Mouse (Mus musculus) spleen, postnatal 10 days (tissue): Measurements from ENCODE around the gene H2-Eb1.

ENCODE experiments used
- DNase-seq, 2 experiments: peaks; one replicate each; pipeline ENCODE4 v3.0.0; 2021 to 2022; ENCODE audit warnings: low spot score in 2 of 2

The H2-Eb1 gene

DNA sequence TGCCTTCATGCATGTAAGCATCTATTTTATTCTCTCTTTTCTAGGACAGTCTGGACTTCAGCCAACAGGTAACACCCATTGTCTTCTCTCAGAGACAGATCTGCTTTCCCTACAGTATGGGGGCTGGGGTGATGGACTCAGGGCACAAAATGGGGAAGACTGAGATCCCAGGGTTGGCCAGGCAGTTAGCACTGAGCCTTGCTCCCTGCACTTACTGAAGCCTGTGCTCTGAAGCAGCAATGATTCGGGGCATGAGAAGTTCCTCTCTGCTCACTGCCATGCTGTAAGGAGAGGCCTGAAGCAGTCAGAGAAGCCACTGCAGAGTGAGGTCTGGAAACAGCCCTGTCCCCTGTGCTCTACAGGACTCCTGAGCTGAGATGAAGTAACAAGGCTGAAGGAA, 9.8 kb downstream of the H2-Eb1 start:
- DNase-seq: no peak

DNA sequence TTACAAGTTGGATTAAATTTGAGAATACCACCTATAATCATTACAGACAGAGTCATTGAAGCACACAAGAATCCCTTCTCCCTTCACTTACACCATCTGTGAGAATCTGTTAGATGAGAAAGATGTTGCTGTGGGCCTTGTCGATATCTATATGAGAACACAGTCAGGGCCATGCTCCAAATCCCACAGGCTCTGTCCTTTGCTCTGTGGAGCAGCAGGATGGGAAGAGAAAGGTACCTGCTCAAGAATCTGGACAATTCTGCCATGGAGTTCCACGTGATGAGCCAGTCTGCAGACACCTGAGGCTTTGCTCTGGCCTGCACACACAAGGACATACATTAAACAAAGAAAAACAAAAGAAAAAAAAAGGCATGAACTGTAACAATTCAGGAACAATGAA, 11.0 kb downstream of the H2-Eb1 start:
- DNase-seq: no peak

DNA sequence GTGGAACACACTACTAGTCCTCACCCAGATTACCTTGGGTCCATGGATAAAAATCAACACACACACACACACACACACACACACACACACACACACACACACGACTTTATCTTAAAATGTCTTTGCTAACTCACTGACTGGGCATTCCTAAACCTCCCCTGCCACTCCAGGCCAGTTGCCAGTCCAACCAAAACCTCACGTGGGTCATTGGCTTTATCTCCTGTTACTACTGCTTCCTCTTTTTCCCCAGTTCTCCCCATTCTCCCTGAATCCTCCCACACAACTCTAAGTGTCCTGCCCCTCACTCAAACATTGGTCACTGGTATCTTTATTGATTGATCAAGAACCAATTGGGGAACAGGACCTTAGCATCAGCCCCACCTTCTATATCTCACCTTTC, 11.6 kb downstream of the H2-Eb1 start:
- DNase-seq: no peak

DNA sequence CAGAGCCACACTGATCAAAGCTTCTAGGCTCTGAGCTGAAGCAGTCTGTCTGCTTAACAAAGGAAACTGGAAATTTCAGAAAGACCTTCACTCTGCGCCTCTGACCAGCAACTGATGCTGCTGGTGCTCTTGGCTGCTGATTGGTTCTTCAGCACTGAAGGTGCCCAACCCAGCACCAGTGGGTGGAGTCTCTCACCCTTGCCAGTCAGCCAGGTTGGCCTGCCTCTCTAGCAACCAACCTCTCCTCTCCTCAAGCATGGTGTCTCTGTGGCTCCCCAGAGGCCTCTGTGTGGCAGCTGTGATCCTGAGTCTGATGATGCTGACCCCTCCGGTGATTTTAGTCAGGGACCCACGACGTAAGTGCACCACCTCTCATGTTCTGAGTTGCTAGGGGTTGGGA, 19.8 kb downstream of the H2-Eb1 start, which contains the start of gene H2-Eb2:
H2-Eb2 (plus strand) TSS at position 230 of the 400 bp plus-strand sequence.
- peak in 1 of 2 experiments; percentile 75 for DNase-seq

DNA sequence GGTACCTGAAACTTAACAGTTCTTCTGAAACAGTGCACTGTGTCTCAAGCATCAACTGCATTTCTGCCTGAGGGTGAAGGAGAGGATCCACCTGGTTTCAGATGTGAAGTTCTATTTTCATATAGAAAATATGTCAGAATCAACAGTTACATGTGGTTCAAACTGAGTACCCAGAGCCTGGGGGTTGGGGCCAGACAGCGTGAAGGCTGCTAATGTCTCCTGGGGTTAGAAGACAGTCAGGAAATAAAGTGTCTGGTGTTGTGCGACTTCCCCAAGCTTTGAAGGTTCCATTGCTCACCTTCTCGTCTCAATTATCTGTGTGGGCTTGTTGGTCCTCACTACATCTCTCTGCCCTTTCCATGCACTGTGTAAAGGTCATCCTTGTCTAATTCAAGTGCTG, 20.7 kb downstream of the H2-Eb1 start:
- no peak for DNase-seq

DNA sequence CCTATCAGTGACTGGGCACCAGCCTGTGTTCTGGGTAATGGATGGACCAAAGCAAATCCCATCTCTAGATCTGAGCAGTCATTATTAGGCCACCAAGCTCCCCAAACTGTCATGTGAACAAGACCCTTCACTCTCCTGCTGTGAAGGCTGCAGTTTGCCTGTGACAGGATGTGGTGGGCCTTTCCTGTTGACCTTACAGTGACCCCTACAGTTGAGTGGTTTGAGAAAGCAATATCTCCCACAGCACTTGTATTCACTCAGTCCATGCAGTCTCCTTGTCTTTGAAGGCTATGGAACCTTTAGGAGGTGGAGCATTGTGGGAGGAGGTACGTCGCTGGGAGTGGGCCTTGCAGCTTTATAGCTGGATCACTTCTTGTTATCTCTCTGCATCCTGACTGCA, 24.1 kb downstream of the H2-Eb1 start:
- no peak for DNase-seq

DNA sequence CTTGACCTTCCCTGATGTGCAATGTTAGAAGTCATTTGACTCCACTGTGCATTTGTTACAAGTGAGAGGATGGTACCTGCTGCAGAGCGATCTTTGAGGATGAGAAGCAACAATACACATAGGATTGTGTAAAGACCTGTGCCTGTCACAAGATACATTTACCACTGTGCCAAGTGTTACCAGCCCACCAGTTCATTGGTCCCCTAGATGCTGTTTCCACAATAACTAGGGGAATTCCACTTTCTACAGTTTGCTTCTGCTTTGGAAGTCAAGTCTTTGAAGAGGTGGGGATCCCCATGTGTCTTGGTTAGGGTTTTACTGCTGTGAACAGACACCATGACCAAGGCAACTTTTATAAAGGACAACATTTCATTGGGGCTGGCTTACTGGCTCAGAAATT, 25.5 kb downstream of the H2-Eb1 start:
- no peak for DNase-seq

DNA sequence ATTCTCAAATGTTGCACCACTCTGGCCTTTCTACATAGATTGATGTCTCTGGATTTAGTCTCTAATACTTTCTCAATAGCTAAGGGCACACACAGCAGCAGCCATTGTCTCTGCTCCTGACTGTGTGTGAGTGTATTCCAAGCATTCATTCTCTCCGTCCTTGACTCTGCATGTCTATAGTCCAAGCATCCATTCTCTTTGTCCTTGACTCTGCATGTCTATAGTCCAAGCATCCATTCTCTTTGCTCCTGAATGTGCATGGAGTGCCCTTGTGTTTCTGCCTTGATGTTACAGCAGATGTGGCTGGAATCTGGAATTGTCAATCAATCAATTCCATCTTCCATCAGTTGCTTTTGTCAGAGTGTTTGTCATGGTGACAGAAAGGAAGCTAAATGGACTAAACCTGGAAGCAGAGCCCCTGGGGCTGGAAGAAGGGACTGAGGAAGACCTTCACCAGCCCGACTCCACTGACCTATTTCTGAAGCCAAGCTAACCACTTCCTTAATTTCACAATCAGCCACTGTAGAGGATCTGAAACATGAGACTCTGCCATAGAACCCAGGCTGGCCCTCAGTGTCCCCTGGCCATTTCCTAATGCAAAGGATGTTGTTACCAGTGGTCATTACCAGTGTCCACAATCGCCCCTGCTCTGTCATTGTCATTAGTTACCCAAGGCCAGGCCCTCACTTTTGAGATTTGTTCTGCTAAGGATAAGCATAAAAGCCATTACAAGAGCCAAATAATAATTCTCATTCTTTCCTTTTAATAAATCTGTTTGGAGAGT, 35.1 kb downstream of the H2-Eb1 start:
- DNase-seq: no peak

DNA sequence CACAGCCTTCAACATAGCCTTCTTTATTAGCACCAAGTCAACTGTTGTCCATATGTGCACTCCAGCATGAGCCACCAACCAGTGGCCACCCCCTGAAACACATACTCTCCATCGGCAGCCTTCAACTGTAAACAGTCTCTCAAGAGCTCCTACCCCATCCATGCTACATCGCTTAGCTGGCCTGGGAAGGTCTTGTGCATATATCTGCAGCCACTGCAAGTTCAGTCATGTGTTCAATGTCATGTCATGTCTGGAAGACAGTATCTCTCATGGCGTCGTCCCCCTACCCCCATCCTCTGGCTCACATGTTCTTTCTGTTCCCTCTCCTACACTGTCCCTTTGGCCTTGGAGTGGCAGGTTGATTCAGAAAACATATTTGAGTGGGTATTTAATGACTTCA, 39.2 kb downstream of the H2-Eb1 start:
- no peak for DNase-seq

DNA sequence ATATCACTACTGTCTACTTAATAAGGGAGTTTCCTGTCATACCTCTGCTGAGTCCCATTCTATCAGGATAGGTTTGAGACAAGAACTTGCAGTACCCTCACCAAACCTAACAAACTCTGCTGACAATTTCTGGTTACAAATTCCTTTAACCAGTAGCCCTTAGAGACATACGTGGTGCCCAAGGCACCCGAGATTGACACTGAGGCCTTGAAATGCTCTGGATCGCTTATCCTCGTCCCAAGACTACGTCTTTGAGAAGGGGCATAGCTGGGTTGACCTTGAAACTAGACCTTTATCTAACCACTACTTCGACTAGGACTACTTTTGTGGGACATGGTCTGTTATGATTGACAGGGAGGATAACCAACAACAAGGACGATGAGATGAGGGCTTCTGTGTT, 39.8 kb downstream of the H2-Eb1 start:
- DNase-seq: no peak

DNA sequence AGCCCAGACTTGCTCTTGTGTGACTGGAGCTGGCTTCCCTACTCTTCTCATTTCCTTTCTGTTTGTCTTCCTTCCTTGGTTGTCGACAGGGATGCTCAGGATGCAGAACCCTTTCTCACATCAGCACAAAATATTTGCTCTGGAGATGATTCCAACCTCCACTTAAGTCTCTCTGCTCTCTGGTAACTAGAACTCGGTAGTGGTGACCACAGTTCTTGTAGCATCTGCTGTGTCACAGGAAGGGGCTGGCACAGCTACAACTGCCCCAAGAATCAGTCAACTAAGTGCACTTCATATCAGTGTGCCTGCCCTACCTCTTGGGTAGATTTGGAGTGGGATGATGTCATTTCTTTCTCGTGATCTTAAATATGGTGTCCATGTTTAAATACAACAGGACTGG, 40.4 kb downstream of the H2-Eb1 start:
- DNase-seq: no peak

DNA sequence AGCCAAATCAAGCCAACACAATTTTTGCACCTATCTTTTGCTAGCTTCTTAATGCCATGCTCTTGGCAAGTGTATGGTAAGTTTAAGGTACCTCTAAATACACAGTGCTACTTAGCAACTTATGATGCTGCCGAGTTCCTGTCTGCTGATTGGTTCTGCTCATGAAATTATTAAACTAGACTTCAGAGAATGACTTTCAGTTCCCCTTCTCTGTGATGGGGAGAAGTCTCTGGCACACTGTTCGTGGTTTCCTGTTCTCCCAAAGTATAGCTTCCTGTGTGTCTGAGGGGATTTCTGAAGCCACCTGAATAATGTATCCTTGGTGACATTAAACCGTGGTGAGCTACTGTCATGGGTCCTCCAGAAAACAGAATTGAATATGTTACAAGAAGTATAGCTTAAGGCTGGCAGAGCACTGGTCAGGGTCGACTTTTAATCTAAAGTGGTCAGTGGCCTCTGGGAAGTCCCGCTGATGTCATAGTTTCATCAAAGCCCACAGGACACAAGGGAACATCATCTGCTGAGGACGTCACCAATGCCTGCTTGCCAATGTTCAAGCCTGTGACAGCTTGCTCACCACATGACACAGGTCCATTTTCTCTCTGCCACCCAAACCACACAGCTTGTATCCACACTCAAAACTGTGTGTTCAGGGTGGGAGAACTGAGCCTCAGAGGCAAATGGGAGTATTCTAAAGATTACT, 42.1 kb downstream of the H2-Eb1 start:
- peak; percentile 51 to 81 for DNase-seq

DNA sequence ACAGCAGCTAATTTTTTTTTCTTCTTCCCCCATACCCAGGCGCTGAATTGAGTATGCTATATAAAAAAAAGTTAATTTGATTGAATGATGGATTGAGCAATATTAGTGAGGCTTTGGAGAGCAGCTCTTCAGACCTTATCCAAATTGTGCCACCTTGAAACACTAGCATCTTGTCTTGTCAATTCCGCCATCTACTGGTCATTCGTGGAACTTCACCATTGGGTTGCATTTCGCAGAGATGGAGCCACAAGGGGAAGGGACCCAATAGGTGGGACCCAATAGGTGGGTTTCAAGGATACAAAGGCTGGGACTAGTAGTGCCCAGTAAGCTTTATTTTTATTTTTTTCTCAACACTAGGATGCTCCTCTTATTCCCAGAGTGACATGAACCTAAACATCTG, 43.8 kb downstream of the H2-Eb1 start:
- DNase-seq: peak; percentile 76 to 87

DNA sequence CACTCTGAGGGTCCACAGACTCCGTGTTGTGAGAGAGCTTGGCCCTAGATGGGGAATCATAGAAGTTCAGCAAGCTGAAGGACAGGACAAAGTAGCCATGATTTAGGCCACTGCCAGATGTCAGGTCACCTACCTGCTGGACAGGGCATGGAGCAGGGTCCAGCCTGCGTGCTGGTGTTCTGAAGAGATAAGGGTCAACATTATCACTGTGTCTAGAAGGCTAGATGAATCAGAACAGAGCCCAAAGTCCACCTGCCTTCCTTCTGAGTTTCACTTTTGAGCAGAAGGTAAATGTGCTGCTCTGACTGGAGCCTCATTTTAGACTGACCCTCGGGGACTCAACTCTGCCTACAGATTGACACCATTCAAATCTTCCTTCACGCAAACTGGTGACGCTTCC, 48.9 kb downstream of the H2-Eb1 start, which contains the start of gene Btnl2:
Btnl2 (plus strand) TSS at position 284 of the 400 bp plus-strand sequence.
- DNase-seq: no peak

DNA sequence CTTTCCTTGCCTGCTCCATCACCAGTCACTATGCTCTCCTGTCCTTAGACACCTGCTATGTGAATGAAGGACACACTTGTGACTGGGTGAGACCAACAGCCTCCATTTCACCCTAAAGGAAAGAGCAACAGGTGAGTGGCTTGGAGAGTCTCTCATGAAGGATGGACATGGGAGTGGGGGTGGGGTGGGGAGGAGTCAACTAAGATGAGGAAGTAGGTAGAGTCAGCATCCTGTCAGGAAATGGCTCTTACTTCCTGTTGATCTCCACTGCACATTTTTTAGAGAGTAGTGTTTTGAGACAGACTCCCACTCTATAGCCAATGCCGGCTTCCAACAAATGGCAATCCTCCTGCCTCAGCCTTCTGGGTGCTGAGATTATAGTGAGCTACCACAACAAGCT, 49.3 kb downstream of the H2-Eb1 start:
- peak; percentile 28 to 73 for DNase-seq

DNA sequence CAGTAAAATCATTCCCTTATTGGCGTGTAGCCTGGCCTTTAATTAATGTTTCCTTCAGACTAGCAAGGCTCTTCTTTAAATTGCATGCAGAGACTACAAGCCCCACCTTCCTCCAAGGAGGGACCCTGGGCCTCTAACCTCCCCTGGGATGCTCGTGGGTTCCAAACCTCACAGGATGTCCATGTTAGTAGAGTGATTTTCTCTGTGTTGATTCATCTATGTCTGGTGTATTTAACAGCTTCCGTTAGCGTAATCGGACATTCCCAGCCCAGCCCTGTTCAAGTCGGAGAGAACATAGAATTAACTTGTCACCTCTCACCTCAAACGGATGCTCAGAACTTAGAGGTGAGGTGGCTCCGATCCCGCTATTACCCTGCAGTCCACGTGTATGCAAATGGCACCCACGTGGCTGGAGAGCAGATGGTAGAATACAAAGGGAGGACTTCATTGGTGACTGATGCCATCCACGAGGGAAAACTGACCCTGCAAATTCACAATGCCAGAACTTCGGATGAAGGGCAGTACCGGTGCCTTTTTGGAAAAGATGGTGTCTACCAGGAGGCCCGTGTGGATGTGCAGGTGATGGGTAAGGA, 57.4 kb downstream of the H2-Eb1 start:
- DNase-seq: no peak

DNA sequence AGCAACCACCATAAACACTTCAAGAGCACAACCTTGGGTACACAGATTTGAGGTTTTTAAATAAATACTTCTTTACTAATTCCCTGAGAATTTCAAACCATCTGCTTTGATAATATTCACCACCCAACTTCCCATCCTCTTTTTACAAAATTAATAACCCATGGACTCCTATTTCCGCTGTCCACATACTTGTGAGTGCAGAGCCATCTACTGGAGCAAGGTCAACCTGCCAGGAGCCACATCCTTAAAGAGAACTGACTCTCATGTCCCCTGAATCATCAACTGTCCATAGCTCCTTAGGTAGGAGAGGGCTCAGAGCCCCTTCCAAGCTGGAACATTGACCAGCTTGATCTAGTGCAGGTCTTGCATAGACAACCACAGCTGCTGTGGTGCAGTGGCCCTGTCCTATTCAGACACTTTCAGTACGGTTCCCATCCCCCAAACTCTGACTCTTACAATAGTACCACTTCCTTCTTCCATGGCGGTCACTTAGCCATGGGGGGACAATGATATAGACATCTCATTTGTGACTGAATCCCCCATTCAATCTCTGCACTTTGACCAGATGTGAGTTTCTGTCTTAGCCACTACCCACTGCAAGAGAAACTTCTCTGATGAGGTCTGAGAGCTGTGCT, 58.1 kb downstream of the H2-Eb1 start:
- no peak for DNase-seq

DNA sequence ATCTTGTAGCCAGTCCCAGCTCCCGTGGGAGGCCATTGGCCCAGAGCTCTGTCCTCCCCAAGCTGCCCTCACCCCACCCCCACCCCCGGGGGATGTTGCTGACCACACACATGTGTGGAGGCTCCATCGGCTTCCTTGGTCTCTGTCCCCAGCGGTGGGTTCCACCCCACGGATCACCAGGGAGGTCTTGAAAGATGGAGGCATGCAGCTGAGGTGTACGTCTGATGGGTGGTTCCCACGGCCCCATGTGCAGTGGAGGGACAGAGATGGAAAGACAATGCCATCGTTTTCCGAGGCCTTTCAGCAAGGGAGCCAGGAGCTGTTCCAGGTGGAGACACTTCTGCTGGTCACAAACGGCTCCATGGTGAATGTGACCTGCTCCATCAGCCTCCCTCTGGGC, 59.4 kb downstream of the H2-Eb1 start:
- DNase-seq: no peak
